Mouse (Mus musculus): ENCODE measurements around the gene Map3k9.

- TF ChIP-seq GATA1 (IDR thresholded peaks at IDR 0.05; ENCODE audit: borderline replicate concordance, low read length) = no peak
- TF ChIP-seq FLI1 (IDR thresholded peaks at IDR 0.05; ENCODE audit: low read length) = no peak
Measured at GRCm38 (mm10) chr12:81820700-81821099, 39.7 kb upstream of the Map3k9 start.
